ENCODE assay signal across 19 mouse cellular contexts in the genomic region with DNA sequence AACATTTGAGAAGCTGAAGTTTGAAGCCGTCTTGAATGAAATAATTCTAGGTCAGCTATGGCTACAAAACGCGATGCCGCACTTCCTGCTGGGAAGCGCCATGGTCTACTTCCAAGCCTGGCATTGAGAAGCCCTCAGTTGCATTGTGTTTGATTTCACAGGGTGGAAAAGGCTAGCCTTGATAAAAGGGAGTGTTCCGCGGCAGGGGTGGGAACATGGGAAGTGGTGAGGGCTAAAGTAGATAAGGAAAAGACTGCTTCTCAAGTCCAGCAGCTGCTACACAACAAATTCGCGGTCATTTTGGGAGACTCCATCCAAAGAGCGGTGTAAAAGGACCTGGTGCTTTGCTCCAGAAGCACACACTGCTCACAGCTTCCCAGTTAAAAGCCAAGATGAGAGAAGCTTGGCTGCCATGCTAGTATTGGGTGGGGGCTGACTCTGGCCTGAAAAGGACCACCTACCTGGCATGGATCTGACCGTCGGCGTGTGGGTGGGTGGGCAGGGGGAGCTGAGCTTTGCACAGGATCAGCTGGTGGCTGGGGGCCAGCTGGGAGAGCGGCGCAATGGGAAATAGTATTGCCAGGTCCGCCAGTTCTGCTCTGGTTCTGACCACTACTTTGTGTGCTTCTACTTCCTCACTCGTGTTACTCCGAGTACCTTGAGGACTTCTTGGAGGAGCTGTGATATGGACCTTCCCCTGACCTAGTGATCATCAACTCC. TPM values are rescaled to one million over a fixed set of nuclear protein-coding genes. Genes with fewer than 3 reads are reported as not detected.
A peak's percentile ranks its signal among the peaks of the same experiment; 100 is the strongest.
DNase-seq lines count a peak whose midpoint lies in the region; ATAC-seq and TF ChIP-seq lines count a peak whose summit lies in the region.
"Had no signal": no experiment of that assay in that cellular context is flagged by ENCODE, and none has a peak within 500 bp of the region (broad histone marks: within the 10 kb centered on the region; RNA-seq: fewer than 3 reads in every experiment).

No protein-coding gene starts in this region.

- no peak for TF ChIP-seq CTCF in liver, postnatal 0 days (IDR thresholded peaks at IDR 0.05; ENCODE audit: low read depth)

- H3K4me1 ChIP-seq in heart, embryonic 11.5 days (ENCODE audit: control insufficient read depth, insufficient read depth, low read length): 0 out of 2 replicates have a peak, but pooled peaks cover 9% of the 10 kb centered on the region
- peaks cover 4% of the 10 kb centered on the region; the same call in 1 of the 2 replicates for H3K4me1 ChIP-seq in brown adipose tissue, adult 24 weeks (ENCODE audit: control insufficient read depth, insufficient read depth, insufficient read length, low read length)
- H3K4me1 ChIP-seq in limb, embryonic 11.5 days (ENCODE audit: control insufficient read depth, insufficient read depth, low read length): no peaks in the 10 kb centered on the region
- H3K4me1 ChIP-seq in liver, postnatal 0 days (ENCODE audit: insufficient read depth): peaks cover 15% of the 10 kb centered on the region
- H3K4me1 ChIP-seq: hindbrain, embryonic 13.5 days; intestine, embryonic 15.5 days had no signal

- no peak overlapping the region for H3K4me3 ChIP-seq in heart, embryonic 11.5 days (ENCODE audit: low read depth, low read length)
- no peak overlapping the region for H3K4me3 ChIP-seq in brown adipose tissue, adult 24 weeks (ENCODE audit: insufficient read depth, low read depth, low read length)
- H3K4me3 ChIP-seq in limb, embryonic 11.5 days (ENCODE audit: low read depth, low read length): no peak overlapping the region
- H3K4me3 ChIP-seq in liver, postnatal 0 days (ENCODE audit: low read depth, low read length): no peak overlapping the region
- H3K4me3 ChIP-seq: heart, embryonic 13.5 days; hindbrain, embryonic 13.5 days; intestine, embryonic 15.5 days had no signal

- TF ChIP-seq EP300 in liver, postnatal 0 days (IDR thresholded peaks at IDR 0.05; ENCODE audit: low read depth): no peak

- DNase-seq in heart, postnatal 4 days: peak; percentile 4
- DNase-seq in limb, embryonic 11.5 days (ENCODE audit: low spot score): peak; percentile 18
- DNase-seq in liver, postnatal 0 days: peak; percentile 12
- DNase-seq in kidney, adult 8-10 months: no peak
- DNase-seq in layer of hippocampus, postnatal 25 days (ENCODE audit: extremely low spot score in 1 of 2, low spot score in 1 of 2): no peak
- DNase-seq: adrenal gland, adult 2 months; cerebellum, adult 9-11 months; lung, embryonic 14.5 days; retina, postnatal 1 day; spleen, adult 18-20 months had no signal

- H3K4me2 ChIP-seq in heart, embryonic 11.5 days: no peak overlapping the region
- H3K4me2 ChIP-seq in limb, embryonic 11.5 days (ENCODE audit: low read depth, severe bottlenecking): no peak overlapping the region
- H3K4me2 ChIP-seq in liver, postnatal 0 days (ENCODE audit: low read depth, low read length): 0 out of 2 replicates have a peak overlapping the region, but pooled peaks have one; percentile 27
- H3K4me2 ChIP-seq: heart, embryonic 13.5 days; hindbrain, embryonic 13.5 days; intestine, embryonic 15.5 days; lung, embryonic 14.5 days had no signal

- H3K9ac ChIP-seq in heart, embryonic 11.5 days (ENCODE audit: low read depth, low read length): no peak overlapping the region
- H3K9ac ChIP-seq in limb, embryonic 11.5 days (ENCODE audit: low read length): no peak overlapping the region
- H3K9ac ChIP-seq in liver, postnatal 0 days (replicated peaks): 0 out of 2 replicates have a peak overlapping the region, but pooled peaks have one; percentile 26
- H3K9ac ChIP-seq: heart, embryonic 13.5 days; hindbrain, embryonic 13.5 days; intestine, embryonic 15.5 days; lung, embryonic 14.5 days had no signal

- no peak for ATAC-seq in heart, embryonic 11.5 days (replicated peaks; ENCODE audit: insufficient number of reproducible peaks, low FRiP score, low TSS enrichment)
- no peak for ATAC-seq in limb, embryonic 11.5 days (ENCODE audit: insufficient number of reproducible peaks, low FRiP score, low TSS enrichment, low read depth)
- no peak for ATAC-seq in liver, postnatal 0 days
- ATAC-seq: forebrain, embryonic 16.5 days; intestine, embryonic 15.5 days had no signal

- 71% methylated on average over 18 of the region's 18 CpGs for WGBS in heart, embryonic 11.5 days (ENCODE audit: insufficient replicate concordance)
- 91% methylated on average over 18 of the region's 18 CpGs for whole genome bisulfite sequencing in limb, embryonic 11.5 days
- WGBS in liver, postnatal 0 days (ENCODE audit: insufficient replicate concordance): 61% methylated on average over 18 of the region's 18 CpGs

- H3K27me3 ChIP-seq in heart, embryonic 11.5 days (ENCODE audit: control insufficient read depth, insufficient read depth, low read length): no peaks in the 10 kb centered on the region
- no peaks in the 10 kb centered on the region for H3K27me3 ChIP-seq in limb, embryonic 11.5 days (ENCODE audit: control insufficient read depth, insufficient read depth, low read length)
- H3K27me3 ChIP-seq in liver, postnatal 0 days (ENCODE audit: insufficient read depth, low read length): no peaks in the 10 kb centered on the region
- H3K27me3 ChIP-seq: heart, embryonic 13.5 days; hindbrain, embryonic 13.5 days; intestine, embryonic 15.5 days; megakaryocyte, embryonic 14.5 days had no signal

- no peaks in the 10 kb centered on the region for H3K9me3 ChIP-seq in heart, embryonic 11.5 days (replicated peaks; ENCODE audit: control insufficient read depth, low read length)
- H3K9me3 ChIP-seq in limb, embryonic 11.5 days (ENCODE audit: control insufficient read depth, low read length): no peaks in the 10 kb centered on the region
- H3K9me3 ChIP-seq in liver, postnatal 0 days (ENCODE audit: low read length): no peaks in the 10 kb centered on the region
- H3K9me3 ChIP-seq: heart, embryonic 13.5 days; hindbrain, embryonic 13.5 days; intestine, embryonic 15.5 days; megakaryocyte, embryonic 14.5 days had no signal

- H3K36me3 ChIP-seq in heart, embryonic 11.5 days (ENCODE audit: control insufficient read depth, insufficient read depth, low read length): no peaks in the 10 kb centered on the region
- H3K36me3 ChIP-seq in limb, embryonic 11.5 days (ENCODE audit: control insufficient read depth, insufficient read depth, low read length): no peaks in the 10 kb centered on the region
- no peaks in the 10 kb centered on the region for H3K36me3 ChIP-seq in liver, postnatal 0 days (replicated peaks; ENCODE audit: insufficient read depth, low read length)
- H3K36me3 ChIP-seq: heart, embryonic 13.5 days; hindbrain, embryonic 13.5 days; intestine, embryonic 15.5 days had no signal

- H3K27ac ChIP-seq in heart, embryonic 11.5 days (ENCODE audit: low read depth, low read length): no peak overlapping the region
- peak overlapping the region; percentile 61 for H3K27ac ChIP-seq in brown adipose tissue, adult 24 weeks (replicated peaks; ENCODE audit: low read depth, low read length)
- no peak overlapping the region for H3K27ac ChIP-seq in limb, embryonic 11.5 days (replicated peaks; ENCODE audit: low read depth, low read length)
- H3K27ac ChIP-seq in liver, postnatal 0 days (ENCODE audit: low read depth): peak overlapping the region; percentile 39
- H3K27ac ChIP-seq: heart, embryonic 13.5 days; hindbrain, embryonic 13.5 days; intestine, embryonic 15.5 days; kidney, postnatal 0 days had no signal

RNA-seq across cellular contexts. Expression of gene Hist1h1c, which starts 10.0 kb away (rescaled TPM):
- 100 to 1,000 TPM; 472 to 511 TPM for total RNA-seq in heart, postnatal 4 days (2021)
- 24.6 TPM in 2 replicates for polyA plus RNA-seq in heart, embryonic 11.5 days (2014; fragmentation: Nextera tagmentation; extraction: Ambion mirVana)
- 112 and 175 TPM in 2 replicates for polyA plus RNA-seq in brown adipose tissue, adult 24 weeks (2012; ENCODE audit: insufficient read depth, insufficient read length, missing spikeins)
- polyA plus RNA-seq in limb, embryonic 11.5 days (2014; fragmentation: Nextera tagmentation; extraction: Ambion mirVana): 15.4 and 16.6 TPM in 2 replicates
- 69.6 and 74.1 TPM in 2 replicates for polyA plus RNA-seq in liver, postnatal 0 days (2015; fragmentation: Nextera tagmentation; extraction: Ambion mirVana)
- 10 to 100 TPM; 53.2 to 69.4 TPM for total RNA-seq in layer of hippocampus, postnatal 25 days (2021)

RNA-seq across cellular contexts. Expression of gene Hist1h3c, which starts 16.8 kb away (rescaled TPM):
- 100 to 1,000 TPM; 252 to 264 TPM for total RNA-seq in heart, postnatal 4 days (2021)
- 4.1 and 4.5 TPM in 2 replicates for polyA plus RNA-seq in heart, embryonic 11.5 days (2014; fragmentation: Nextera tagmentation; extraction: Ambion mirVana)
- polyA plus RNA-seq in brown adipose tissue, adult 24 weeks (2012; ENCODE audit: insufficient read depth, insufficient read length, missing spikeins): not detected in 2 replicates
- polyA plus RNA-seq in limb, embryonic 11.5 days (2014; fragmentation: Nextera tagmentation; extraction: Ambion mirVana): 13.3 and 14.0 TPM in 2 replicates
- 2.8 and 3.5 TPM in 2 replicates for polyA plus RNA-seq in liver, postnatal 0 days (2015; fragmentation: Nextera tagmentation; extraction: Ambion mirVana)
- total RNA-seq in layer of hippocampus, postnatal 25 days (2021): 1 to 10 TPM; 4.6 to 6.0 TPM
- total RNA-seq: gastrocnemius, adult 8-10 months had no signal

RNA-seq across cellular contexts. Expression of gene Hist1h2bb, which starts 17.9 kb away (rescaled TPM):
- total RNA-seq in heart, postnatal 4 days (2021): 100 to 1,000 TPM; 281 to 294 TPM
- polyA plus RNA-seq in heart, embryonic 11.5 days (2014; fragmentation: Nextera tagmentation; extraction: Ambion mirVana): 1.2 and 2.7 TPM in 2 replicates
- not detected in 2 replicates for polyA plus RNA-seq in brown adipose tissue, adult 24 weeks (2012; ENCODE audit: insufficient read depth, insufficient read length, missing spikeins)
- 1.7 and 3.4 TPM in 2 replicates for polyA plus RNA-seq in limb, embryonic 11.5 days (2014; fragmentation: Nextera tagmentation; extraction: Ambion mirVana)
- polyA plus RNA-seq in liver, postnatal 0 days (2015; fragmentation: Nextera tagmentation; extraction: Ambion mirVana): 1.6 and 2.7 TPM in 2 replicates
- total RNA-seq in layer of hippocampus, postnatal 25 days (2021): 10 to 100 TPM; 20.1 to 33.5 TPM

RNA-seq across cellular contexts. Expression of gene Hfe, which starts 18.0 kb away (rescaled TPM):
- total RNA-seq in heart, postnatal 4 days (2021): 10 to 100 TPM; 19.7 to 21.0 TPM
- polyA plus RNA-seq in heart, embryonic 11.5 days (2014; fragmentation: Nextera tagmentation; extraction: Ambion mirVana): 8.2 and 9.9 TPM in 2 replicates
- polyA plus RNA-seq in brown adipose tissue, adult 24 weeks (2012; ENCODE audit: insufficient read depth, insufficient read length, missing spikeins): 30.2 and 34.3 TPM in 2 replicates
- 2.1 and 3.7 TPM in 2 replicates for polyA plus RNA-seq in limb, embryonic 11.5 days (2014; fragmentation: Nextera tagmentation; extraction: Ambion mirVana)
- 24.0 and 25.1 TPM in 2 replicates for polyA plus RNA-seq in liver, postnatal 0 days (2015; fragmentation: Nextera tagmentation; extraction: Ambion mirVana)
- 1 to 10 TPM; 3.5 to 3.6 TPM for total RNA-seq in layer of hippocampus, postnatal 25 days (2021)

RNA-seq across cellular contexts. Expression of gene Hist1h2ab, which starts 22.3 kb away (rescaled TPM):
- 100 to 1,000 TPM; 424 to 425 TPM for total RNA-seq in heart, postnatal 4 days (2021)
- polyA plus RNA-seq in heart, embryonic 11.5 days (2014; fragmentation: Nextera tagmentation; extraction: Ambion mirVana): 16.7 and 18.1 TPM in 2 replicates
- polyA plus RNA-seq in brown adipose tissue, adult 24 weeks (2012; ENCODE audit: insufficient read depth, insufficient read length, missing spikeins): not detected in 2 replicates
- 63.8 and 65.5 TPM in 2 replicates for polyA plus RNA-seq in limb, embryonic 11.5 days (2014; fragmentation: Nextera tagmentation; extraction: Ambion mirVana)
- 46.5 and 47.4 TPM in 2 replicates for polyA plus RNA-seq in liver, postnatal 0 days (2015; fragmentation: Nextera tagmentation; extraction: Ambion mirVana)
- 10 to 100 TPM; 24.8 to 42.0 TPM for total RNA-seq in layer of hippocampus, postnatal 25 days (2021)

Comparison
In these comparisons a context has a peak if more than half of its experiments do, and no peak if none do; other contexts are left out.
1. DNase-seq: peak in heart, postnatal 4 days (single experiment), limb, embryonic 11.5 days (single experiment) and liver, postnatal 0 days (single experiment); none in kidney, adult 8-10 months (0 of 2) and layer of hippocampus, postnatal 25 days (0 of 2).
2. H3K27ac ChIP-seq: peak in brown adipose tissue, adult 24 weeks (single experiment) and liver, postnatal 0 days (single experiment); none in heart, embryonic 11.5 days (single experiment) and limb, embryonic 11.5 days (single experiment).